Mouse (Mus musculus): ENCODE measurements around the gene Unc45a.

GRCm38 (mm10) chr7:80358039-80358438 is 17.2 kb upstream of the Unc45a start:
- TF ChIP-seq SMC3 (IDR thresholded peaks at IDR 0.05; ENCODE audit: low read depth, low read length) (no peak), EP300 (IDR thresholded peaks at IDR 0.05; ENCODE audit: low read length) (no peak), POLR2A (IDR thresholded peaks at IDR 0.05; ENCODE audit: low read depth, low read length) (no peak), RCOR1 (conservative IDR thresholded peaks at IDR 0.05; ENCODE audit: low read depth, low read length) (no peak), USF2 (conservative IDR thresholded peaks at IDR 0.05; ENCODE audit: low read depth, low read length) (no peak), MEF2A (IDR thresholded peaks at IDR 0.05; ENCODE audit: borderline replicate concordance, low read depth, low read length) (no peak), POLR2AphosphoS2 (IDR thresholded peaks at IDR 0.05; ENCODE audit: low read depth, low read length) (no peak), USF1 (IDR thresholded peaks at IDR 0.05; ENCODE audit: low read depth, low read length) (no peak)
